Mouse (Mus musculus): Measurements from ENCODE around the gene Rsf1. TPM values are rescaled to one million over a fixed set of nuclear protein-coding genes. Genes with fewer than 3 reads are reported as not detected.

The Rsf1 gene
- total RNA-seq (2021): 10 to 100 TPM; 12.4 to 12.6 TPM
- long read RNA-seq, experiment 1, full-length matches to known transcripts: 3 of 5 reads
- long read RNA-seq, experiment 1, partial matches to known transcripts: 1 of 5 reads
- long read RNA-seq, experiment 1, other reads (novel, unspliced or antisense): 1 of 5 reads
- long read RNA-seq, experiment 2, full-length matches to known transcripts: 2 of 6 reads
- long read RNA-seq, experiment 2, partial matches to known transcripts: 4 of 6 reads
- long read RNA-seq, experiment 2, other reads (novel, unspliced or antisense): 0 of 6 reads

GRCm38 (mm10) chr7:97579067-97579975 is at the start of gene Rsf1, which contains the start of gene Aamdc:
Gene Rsf1 (plus strand): TSS chr7:97579889.
Gene Aamdc (minus strand): TSS chr7:97579497.
- DNase-seq: peak; percentile 96
- intact Hi-C loops (cut with DNase I; ENCODE audit: low total_unique reads): loop anchor here (10.0 kb wide), 3 partner anchors 95 to 155 kb away; partner anchors contain the start of gene Ints4

- intact Hi-C loops (cut with DNase I; ENCODE audit: low total_unique reads): no loop called here
These were observed 44.2 kb upstream of the Rsf1 start for GRCm38 (mm10) chr7:97535531-97535930.

GRCm38 (mm10) chr7:97536571-97536970 is 43.1 kb upstream of the Rsf1 start:
- intact Hi-C loops (cut with DNase I; ENCODE audit: low total_unique reads): no loop called here
- no peak for DNase-seq

More at GRCm38 (mm10) chr7:97535531-97535930, 44.2 kb upstream of the Rsf1 start:
- no peak for DNase-seq

- intact Hi-C loops (cut with DNase I; ENCODE audit: low total_unique reads): no loop called here
- DNase-seq: peak; percentile 42
These were observed 33.2 kb upstream of the Rsf1 start for GRCm38 (mm10) chr7:97546462-97546861.

- intact Hi-C loops (cut with DNase I; ENCODE audit: low total_unique reads): no loop called here
- DNase-seq: no peak
These were observed 30.4 kb upstream of the Rsf1 start for GRCm38 (mm10) chr7:97549301-97549700.

GRCm38 (mm10) chr7:97550673-97551072 is 29.0 kb upstream of the Rsf1 start:
- peak; percentile 11 for DNase-seq

GRCm38 (mm10) chr7:97563576-97563975 is 16.1 kb upstream of the Rsf1 start:
- intact Hi-C loops (cut with DNase I; ENCODE audit: low total_unique reads): no loop called here
- DNase-seq: no peak

More at GRCm38 (mm10) chr7:97550673-97551072, 29.0 kb upstream of the Rsf1 start:
- intact Hi-C loops (cut with DNase I; ENCODE audit: low total_unique reads): no loop called here

GRCm38 (mm10) chr7:97569372-97569771 is 10.3 kb upstream of the Rsf1 start:
- no peak for DNase-seq
- intact Hi-C loops (cut with DNase I; ENCODE audit: low total_unique reads): no loop called here

GRCm38 (mm10) chr7:97570389-97570788 is 9.3 kb upstream of the Rsf1 start:
- DNase-seq: no peak
- intact Hi-C loops (cut with DNase I; ENCODE audit: low total_unique reads): loop anchor here (10.0 kb wide), 3 partner anchors 86 to 146 kb away; partner anchors contain the start of gene Ints4

GRCm38 (mm10) chr7:97578361-97579066 is 1.2 kb upstream of the Rsf1 start:
- peak; percentile 74 for DNase-seq
- intact Hi-C loops (cut with DNase I; ENCODE audit: low total_unique reads): loop anchor here (10.0 kb wide), 3 partner anchors 94 to 154 kb away; partner anchors contain the start of gene Ints4

GRCm38 (mm10) chr7:97579976-97580842 is 520 bp downstream of the Rsf1 start:
- intact Hi-C loops (cut with DNase I; ENCODE audit: low total_unique reads): loop anchor here (10.0 kb wide), 4 partner anchors 75 to 155 kb away; partner anchors contain the start of gene Ints4
- peak; percentile 46 for DNase-seq

GRCm38 (mm10) chr7:97580843-97581214 is 1.1 kb downstream of the Rsf1 start:
- intact Hi-C loops (cut with DNase I; ENCODE audit: low total_unique reads): loop anchor here (10.0 kb wide), 1 partner anchor 74 kb away; no protein-coding TSS in a partner anchor
- DNase-seq: peak; percentile 80

GRCm38 (mm10) chr7:97588506-97588905 is 8.8 kb downstream of the Rsf1 start:
- no peak for DNase-seq
- intact Hi-C loops (cut with DNase I; ENCODE audit: low total_unique reads): loop anchor here (10.0 kb wide), 1 partner anchor 66 kb away; no protein-coding TSS in a partner anchor

- intact Hi-C loops (cut with DNase I; ENCODE audit: low total_unique reads): no loop called here
- no peak for DNase-seq
These were observed 10.8 kb downstream of the Rsf1 start for GRCm38 (mm10) chr7:97590488-97590887.

GRCm38 (mm10) chr7:97591336-97591735 is 11.6 kb downstream of the Rsf1 start:
- intact Hi-C loops (cut with DNase I; ENCODE audit: low total_unique reads): no loop called here
- no peak for DNase-seq

- intact Hi-C loops (cut with DNase I; ENCODE audit: low total_unique reads): no loop called here
- DNase-seq: no peak
These were observed 12.7 kb downstream of the Rsf1 start for GRCm38 (mm10) chr7:97592396-97592795.

- no peak for DNase-seq
- intact Hi-C loops (cut with DNase I; ENCODE audit: low total_unique reads): no loop called here
These were observed 13.8 kb downstream of the Rsf1 start for GRCm38 (mm10) chr7:97593535-97593934.

- DNase-seq: no peak
- intact Hi-C loops (cut with DNase I; ENCODE audit: low total_unique reads): no loop called here
These were observed 18.9 kb downstream of the Rsf1 start for GRCm38 (mm10) chr7:97598548-97598947.

GRCm38 (mm10) chr7:97621346-97621745 is 41.7 kb downstream of the Rsf1 start:
- intact Hi-C loops (cut with DNase I; ENCODE audit: low total_unique reads): no loop called here
- no peak for DNase-seq
